Mouse (Mus musculus) intestine, embryonic 15.5 days (tissue): ENCODE results near the gene As3mt. TPM values are rescaled to one million over a fixed set of nuclear protein-coding genes. Genes with fewer than 3 reads are reported as not detected.
"Not testable (repeated sequence)": the region's sequence is repeated elsewhere in the genome, so short reads cannot be mapped to it uniquely, and the experiment has no call there.

Experiments
- ATAC-seq: fragments of 200-750 bp; cut with Nextera tagmentation; 2 replicates; pipeline ENCODE4 v1.8.0; 2017; ENCODE audit warnings: moderate TSS enrichment, moderate library complexity
- H3K27ac ChIP-seq: fragments of 300-500 bp; sonication (generic); 2 replicates; pipeline ENCODE4 v1.5.1; 2015; ENCODE audit warnings: mild to moderate bottlenecking, inconsistent platforms
- H3K27me3 ChIP-seq: fragments of 300-500 bp; sonication (generic); replicated peaks from 2 replicates; pipeline ENCODE4 v1.6.1; 2015; ENCODE audit warnings: inconsistent platforms
- H3K36me3 ChIP-seq: fragments of 300-500 bp; sonication (generic); 2 replicates; pipeline ENCODE4 v1.6.1; 2015; ENCODE audit warnings: inconsistent platforms
- H3K4me1 ChIP-seq: fragments of 300-500 bp; sonication (generic); replicated peaks from 2 replicates; pipeline ENCODE4 v1.6.1; 2015; ENCODE audit warnings: inconsistent platforms
- H3K4me2 ChIP-seq: fragments of 300-500 bp; sonication (generic); replicated peaks from 2 replicates; pipeline ENCODE4 v1.6.1; 2015; ENCODE audit warnings: mild to moderate bottlenecking, inconsistent platforms
- H3K4me3 ChIP-seq: fragments of 300-500 bp; sonication (generic); replicated peaks from 2 replicates; pipeline ENCODE4 v1.5.1; 2015; ENCODE audit warnings: inconsistent platforms
- H3K9ac ChIP-seq: fragments of 300-500 bp; sonication (generic); 2 replicates; pipeline ENCODE4 v1.6.1; 2015; ENCODE audit warnings: inconsistent platforms
- H3K9me3 ChIP-seq: fragments of 300-500 bp; sonication (generic); 2 replicates; pipeline ENCODE4 v1.6.1; 2016; ENCODE audit warnings: inconsistent platforms
- WGBS: fragments of 180-500 bp; shearing (Covaris S2); methylation state at CpG from one replicate; pipeline ENCODE4 v1.1.7; 2015; 5-methylcytosine and 5-hydroxymethylcytosine counted together
- polyA plus RNA-seq: library from polyadenylated mRNA; unstranded; fragments of >200 nt; fragmentation: Nextera tagmentation; extraction: Ambion mirVana; gene quantifications from 2 replicates; pipeline ENCODE4 v1.2.1, GENCODE M21; 2015

The As3mt gene
- polyA plus RNA-seq, 1 experiment from 2014 or later: 63.4 TPM

DNA sequence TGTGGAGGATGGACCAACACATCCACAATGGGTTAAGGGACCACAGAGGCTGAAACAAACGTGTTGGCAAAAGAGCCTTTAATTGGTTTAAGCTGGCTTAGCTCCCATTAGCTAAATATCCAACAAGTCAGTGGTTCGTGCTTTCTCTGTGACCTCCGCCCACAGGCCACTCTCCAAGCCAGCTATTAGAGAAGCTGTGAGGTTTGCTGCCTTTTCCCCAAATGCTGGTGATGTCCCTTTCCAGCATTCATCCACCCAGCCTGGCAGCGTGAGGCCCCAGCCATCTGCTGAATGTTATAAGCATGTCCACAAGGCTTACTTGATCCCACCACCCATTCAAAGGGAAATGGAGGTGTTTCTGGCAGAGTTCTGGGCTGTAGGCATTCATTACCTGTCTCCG is 69.1 kb downstream of the As3mt start:
- 64% methylated on average over 5 of the region's 5 CpGs for WGBS
- Histone ChIP-seq H3K27me3 (no peaks in the 10 kb centered on the region), H3K9me3 (no peaks in the 10 kb centered on the region), H3K9ac (no peak overlapping the region), H3K4me3 (no peak overlapping the region), H3K4me2 (no peak overlapping the region), H3K36me3 (no peaks in the 10 kb centered on the region), H3K27ac (no peak overlapping the region), H3K4me1 (no peaks in the 10 kb centered on the region)
- ATAC-seq: no peak

DNA sequence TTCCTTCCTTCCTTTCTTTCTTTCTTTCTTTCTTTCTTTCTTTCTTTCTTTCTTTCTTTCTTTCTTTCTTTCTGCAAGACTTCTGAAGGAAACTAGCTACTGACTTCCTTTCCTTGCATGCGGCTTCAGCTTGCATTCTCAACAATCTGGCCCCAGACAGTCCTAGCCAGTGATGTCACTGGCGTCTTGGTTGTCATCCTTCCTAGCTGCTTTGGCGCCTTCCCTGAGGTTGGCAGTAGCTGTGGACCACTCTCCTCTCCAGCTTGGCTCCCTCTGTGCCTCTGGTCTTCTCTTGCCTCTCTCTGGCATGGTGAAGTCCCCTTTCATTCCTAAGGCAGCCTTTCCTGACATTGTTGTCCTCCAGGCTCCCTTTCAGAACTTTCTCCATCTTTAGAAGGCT is 69.6 kb downstream of the As3mt start:
- H3K9me3 ChIP-seq: no peaks in the 10 kb centered on the region
- no peak overlapping the region for H3K9ac ChIP-seq
- H3K27ac ChIP-seq: no peak overlapping the region
- ATAC-seq: no peak
- no peak overlapping the region for H3K4me3 ChIP-seq
- H3K27me3 ChIP-seq: no peaks in the 10 kb centered on the region
- H3K4me1 ChIP-seq: no peaks in the 10 kb centered on the region
- 71% methylated on average over 3 of the region's 3 CpGs for WGBS
- H3K36me3 ChIP-seq: no peaks in the 10 kb centered on the region
- H3K4me2 ChIP-seq: no peak overlapping the region

DNA sequence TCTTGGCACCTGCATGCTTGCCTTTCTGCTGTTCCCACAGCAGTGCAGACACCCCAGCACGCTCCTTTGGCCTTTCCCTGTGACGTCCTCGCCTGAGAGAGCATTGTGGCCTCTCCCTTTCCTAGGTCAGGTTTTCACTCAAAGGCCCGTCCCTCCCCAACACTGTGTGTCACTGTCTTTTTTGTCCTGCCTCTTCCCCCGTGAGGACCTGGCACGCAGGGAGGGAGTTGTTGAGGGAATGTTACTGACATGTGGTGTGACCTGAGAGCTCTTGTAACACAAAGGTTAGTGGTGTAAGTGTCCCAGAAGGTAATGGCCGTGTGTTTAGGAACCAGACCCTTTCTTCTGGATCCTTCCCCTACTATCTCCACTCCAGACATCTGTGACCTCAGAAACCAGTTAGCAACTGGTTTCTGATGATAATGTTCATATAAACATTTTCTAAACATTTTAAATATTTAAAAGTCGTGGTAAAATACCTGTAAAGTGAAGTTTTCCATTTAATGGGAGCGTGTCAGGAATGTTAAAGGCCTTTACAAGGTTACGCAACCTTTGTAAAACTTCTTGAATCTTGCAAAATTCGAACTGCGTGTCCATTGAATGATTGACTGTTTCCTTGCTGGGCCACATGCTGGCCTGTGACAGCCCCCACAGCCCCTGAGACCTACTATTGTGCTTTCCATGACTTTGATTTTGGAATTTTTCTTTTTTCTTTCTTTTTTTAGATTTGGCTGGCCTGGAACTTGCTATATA is 70.8 kb downstream of the As3mt start:
- WGBS: 73% methylated on average over 12 of the region's 12 CpGs
- ATAC-seq: no peak
- H3K27ac ChIP-seq: no peak overlapping the region
- H3K4me1 ChIP-seq: no peaks in the 10 kb centered on the region
- H3K36me3 ChIP-seq: no peaks in the 10 kb centered on the region
- no peak overlapping the region for H3K4me2 ChIP-seq
- H3K9ac ChIP-seq: no peak overlapping the region
- no peaks in the 10 kb centered on the region for H3K9me3 ChIP-seq
- no peak overlapping the region for H3K4me3 ChIP-seq
- H3K27me3 ChIP-seq: no peaks in the 10 kb centered on the region

DNA sequence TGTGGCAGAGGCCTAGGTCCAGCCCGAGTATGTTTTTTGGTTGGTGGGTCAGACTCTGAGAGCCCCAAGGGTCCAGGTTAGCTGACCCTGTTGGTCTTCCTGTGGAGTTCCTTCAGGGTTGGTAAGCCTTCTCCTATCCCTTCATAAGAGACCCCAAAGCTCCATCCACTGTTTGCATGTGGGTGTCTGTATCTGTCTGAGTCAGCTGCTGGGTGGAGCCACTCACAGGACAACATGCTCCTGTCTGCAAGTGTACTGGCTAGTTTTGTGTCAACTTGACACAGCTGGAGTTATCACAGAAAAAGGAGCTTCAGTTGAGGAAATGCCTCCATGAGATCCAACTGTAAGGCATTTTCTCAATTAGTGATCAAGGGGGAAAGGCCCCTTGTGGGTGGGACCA is 71.9 kb downstream of the As3mt start:
- not testable (repeated sequence) for H3K9me3 ChIP-seq, H3K27ac ChIP-seq, H3K9ac ChIP-seq, H3K4me3 ChIP-seq, H3K36me3 ChIP-seq, H3K4me2 ChIP-seq, H3K27me3 ChIP-seq, H3K4me1 ChIP-seq, ATAC-seq
- 87% methylated on average over 1 of the region's 1 CpGs for WGBS

DNA sequence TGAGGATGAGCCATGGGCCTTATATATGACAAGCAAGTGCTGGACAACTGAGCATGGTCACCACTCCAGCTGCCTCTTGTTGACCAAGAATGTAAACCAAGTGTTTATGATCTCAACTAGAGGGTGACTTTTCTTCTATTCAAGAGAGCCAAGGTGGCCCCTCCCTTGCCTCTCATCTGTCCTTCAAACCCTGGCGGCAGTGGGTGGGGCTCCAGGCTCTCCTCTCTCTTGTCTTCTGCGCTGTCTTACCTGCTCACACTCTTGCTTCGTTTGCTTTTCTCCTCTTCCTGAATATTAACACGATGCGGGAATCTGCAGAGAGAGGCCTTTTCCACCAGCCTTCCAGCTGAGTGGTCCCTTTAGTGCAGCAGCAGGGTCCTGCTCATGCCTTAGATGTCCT is 76.8 kb downstream of the As3mt start:
- ATAC-seq: peak; percentile 79
- H3K9me3 ChIP-seq: no peaks in the 10 kb centered on the region
- peaks cover 6% of the 10 kb centered on the region; the same call in 1 of the 2 replicates for H3K4me1 ChIP-seq
- H3K4me2 ChIP-seq: 0 out of 2 replicates have a peak overlapping the region, but pooled peaks have one; percentile 17
- 62% methylated on average over 5 of the region's 5 CpGs for WGBS
- H3K27ac ChIP-seq: peak overlapping the region; percentile 36; the same call in 1 of the 2 replicates
- H3K27me3 ChIP-seq: no peaks in the 10 kb centered on the region
- H3K4me3 ChIP-seq: no peak overlapping the region
- no peak overlapping the region for H3K9ac ChIP-seq
- no peaks in the 10 kb centered on the region for H3K36me3 ChIP-seq

DNA sequence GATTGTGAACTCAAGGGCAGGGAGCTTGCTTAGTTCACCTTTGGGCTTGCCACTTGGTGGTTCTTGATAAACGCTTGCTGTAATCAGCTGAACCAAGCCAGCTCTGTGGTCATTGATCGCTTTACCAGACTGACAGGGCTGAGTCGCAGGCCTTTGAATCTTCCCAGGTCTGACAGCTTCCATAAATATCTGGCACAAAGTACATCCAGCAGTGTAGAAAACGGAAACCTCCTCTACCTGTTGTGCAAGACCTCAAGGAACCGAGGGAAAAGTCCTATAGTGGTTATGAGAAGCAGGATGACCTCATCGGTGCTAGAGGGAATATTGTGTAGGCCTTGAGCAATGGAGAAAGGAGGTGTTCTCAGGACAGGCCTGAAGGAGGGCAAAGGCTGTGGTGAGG is 77.2 kb downstream of the As3mt start:
- no peak overlapping the region for H3K4me3 ChIP-seq
- no peaks in the 10 kb centered on the region for H3K36me3 ChIP-seq
- H3K4me1 ChIP-seq: peaks cover 6% of the 10 kb centered on the region; the same call in 1 of the 2 replicates
- H3K27ac ChIP-seq: peak overlapping the region; percentile 36; the same call in 1 of the 2 replicates
- WGBS: 50% methylated on average over 6 of the region's 6 CpGs
- no peaks in the 10 kb centered on the region for H3K27me3 ChIP-seq
- ATAC-seq: peak; percentile 94
- H3K9ac ChIP-seq: no peak overlapping the region
- 0 out of 2 replicates have a peak overlapping the region, but pooled peaks have one; percentile 14 for H3K4me2 ChIP-seq
- no peaks in the 10 kb centered on the region for H3K9me3 ChIP-seq

DNA sequence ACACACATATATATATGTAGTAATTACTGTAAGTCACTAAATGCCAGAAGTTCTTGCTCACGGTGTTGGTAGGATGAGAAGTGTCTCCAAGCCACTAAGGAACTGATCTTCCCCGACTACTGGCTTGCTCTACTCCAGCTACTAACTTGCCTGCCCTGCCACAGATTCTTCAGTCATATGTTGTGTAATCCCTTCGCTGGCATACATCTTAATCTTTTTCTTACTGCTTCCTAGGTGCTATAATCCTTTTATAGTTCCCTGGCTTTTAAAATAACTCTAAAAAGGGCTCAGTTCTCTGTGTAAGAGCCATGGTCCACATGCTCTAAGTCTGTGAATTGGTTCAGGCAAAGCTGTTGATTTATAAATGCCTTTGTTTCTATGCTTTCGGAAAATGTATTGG is 78.4 kb downstream of the As3mt start:
- no peak overlapping the region for H3K27ac ChIP-seq
- ATAC-seq: no peak
- WGBS: 87% methylated on average over 4 of the region's 4 CpGs
- no peaks in the 10 kb centered on the region for H3K36me3 ChIP-seq
- no peaks in the 10 kb centered on the region for H3K27me3 ChIP-seq
- no peak overlapping the region for H3K4me3 ChIP-seq
- H3K4me1 ChIP-seq: peaks cover 6% of the 10 kb centered on the region; the same call in 1 of the 2 replicates
- no peak overlapping the region for H3K9ac ChIP-seq
- no peaks in the 10 kb centered on the region for H3K9me3 ChIP-seq
- H3K4me2 ChIP-seq: no peak overlapping the region

DNA sequence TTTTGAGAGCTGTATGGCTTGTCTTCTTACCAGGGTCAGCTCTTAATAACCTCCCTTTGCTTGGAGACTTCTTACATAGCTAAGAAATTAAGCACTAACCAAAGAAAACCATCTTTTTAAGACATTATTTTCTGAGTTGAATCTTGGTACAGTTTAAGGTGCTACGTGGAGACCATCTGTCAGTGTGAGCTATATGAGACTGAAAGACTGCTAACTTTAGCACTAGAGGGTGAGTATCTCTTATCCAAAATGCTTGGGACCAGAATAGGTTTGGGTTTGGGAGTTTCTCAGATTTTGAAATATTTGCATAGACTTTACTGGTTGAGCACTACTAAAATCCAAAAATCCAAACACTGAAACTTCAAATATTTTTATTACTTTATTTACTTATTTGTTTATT is 82.5 kb downstream of the As3mt start:
- Histone ChIP-seq H3K27me3 (no peaks in the 10 kb centered on the region), H3K36me3 (no peaks in the 10 kb centered on the region), H3K9me3 (no peaks in the 10 kb centered on the region), H3K9ac (no peak overlapping the region), H3K4me2 (no peak overlapping the region), H3K4me1 (no peaks in the 10 kb centered on the region), H3K4me3 (no peak overlapping the region), H3K27ac (no peak overlapping the region)
- no peak for ATAC-seq
- WGBS: 93% methylated on average over 1 of the region's 1 CpGs

Other genes starting within 250 kb of the As3mt start
- gene Trim8, start 205.8 kb upstream of the As3mt start, polyA plus RNA-seq: 16.4 and 17.3 TPM in 2 replicates
- gene Arl3, start 134.3 kb upstream of the As3mt start, polyA plus RNA-seq: 69.9 and 72.4 TPM in 2 replicates
- 18.2 and 20.5 TPM in 2 replicates for gene Sfxn2, start 134.1 kb upstream of the As3mt start, polyA plus RNA-seq
- gene Wbp1l, start 108.4 kb upstream of the As3mt start, polyA plus RNA-seq: 39.5 and 40.7 TPM in 2 replicates
- gene Cyp17a1, start 34.3 kb upstream of the As3mt start, polyA plus RNA-seq: 0.30 TPM in 1 of 2 replicates, not detected in the other
- gene Borcs7, start 17.6 kb upstream of the As3mt start, polyA plus RNA-seq: 14.5 and 15.2 TPM in 2 replicates
- gene Cnnm2, start 54.1 kb downstream of the As3mt start, polyA plus RNA-seq: 2.9 and 3.2 TPM in 2 replicates